Mouse (Mus musculus): ENCODE results near the gene Vmn2r107.

- TF ChIP-seq CTCF (IDR thresholded peaks at IDR 0.05; ENCODE audit: low read depth, low read length) = no peak
- TF ChIP-seq POLR2A (IDR thresholded peaks at IDR 0.05; ENCODE audit: extremely low read depth, insufficient read depth, low read length) = no peak
These were observed 39.3 kb upstream of the Vmn2r107 start for GRCm38 (mm10) chr17:20305790-20306189.

All from liver, adult 2 months (tissue).